Mouse (Mus musculus) brain, embryonic 14.5 days (tissue): ENCODE data around the gene Trir.

Source experiments
- CTCF ChIP-seq: fragments of 200-500 bp; IDR thresholded peaks from 2 replicates; pipeline ENCODE4 v1.5.1; 2012; ENCODE audit warnings: inconsistent platforms, mild to moderate bottlenecking, moderate library complexity, borderline replicate concordance; ENCODE audit not compliant: insufficient read depth, insufficient read length; ENCODE audit errors: extremely low read depth
- POLR2A ChIP-seq: fragments of 200-500 bp; IDR thresholded peaks from 2 replicates; pipeline ENCODE4 v1.6.1; 2012; ENCODE audit warnings: mild to moderate bottlenecking, inconsistent platforms, borderline replicate concordance; ENCODE audit not compliant: poor library complexity, insufficient read depth, insufficient read length, severe bottlenecking; ENCODE audit errors: extremely low read depth

- TF ChIP-seq CTCF = no peak
- TF ChIP-seq POLR2A = no peak
Observed at GRCm38 (mm10) chr8:85036381-85036717, 9.7 kb downstream of the Trir start.
